Mouse (Mus musculus): Measurements from ENCODE around the gene Cnn1. TPM values are rescaled to one million over a fixed set of nuclear protein-coding genes. Genes with fewer than 3 reads are reported as not detected.

Cnn1 gene
- polyA plus RNA-seq, 1 experiment from 2014 or later = 408 TPM

GRCm38 (mm10) chr9:22095854-22096307, 3.1 kb upstream of the Cnn1 start:
- peak; percentile 60 for ATAC-seq
- H3K27me3 ChIP-seq = no peaks in the 10 kb centered on the region
- ChIA-PET CTCF (interaction anchor here (1.0 to 1.4 kb wide), 2 partner anchors 10 to 47 kb away, joined by 4 read pairs; no protein-coding TSS in a partner anchor), POLR2A (no interaction called here)
- peak; percentile 31 for DNase-seq (ENCODE audit: low read depth, low spot score)
- TF ChIP-seq CTCF (IDR thresholded peaks at IDR 0.05) = peak; percentile 97
- in situ Hi-C loops (cut with MboI; ENCODE audit: low pct_unique_long_range_greater_than_20kb) = no loop called here

GRCm38 (mm10) chr9:22099922-22100321, 906 bp downstream of the Cnn1 start:
- ChIA-PET POLR2A (interaction anchor here (0.5 to 2.9 kb wide), 7 partner anchors 10 to 322 kb away, joined by 3 to 7 read pairs (median 3); partner anchors contain the start of gene Ecsit), CTCF (interaction anchor here (0.9 to 2.1 kb wide), 4 partner anchors 21 to 56 kb away, joined by 3 to 4 read pairs (median 4); no protein-coding TSS in a partner anchor)
- in situ Hi-C loops (cut with MboI; ENCODE audit: low pct_unique_long_range_greater_than_20kb) = no loop called here
- ATAC-seq (peak; percentile 14), DNase-seq (ENCODE audit: low read depth, low spot score) (no peak)
- no peak for TF ChIP-seq CTCF (IDR thresholded peaks at IDR 0.05)
- no peaks in the 10 kb centered on the region for H3K27me3 ChIP-seq

- no peak for TF ChIP-seq CTCF (IDR thresholded peaks at IDR 0.05)
- ChIA-PET CTCF (interaction anchor here (1.1 kb wide), 1 partner anchor 22 kb away, joined by 3 read pairs; the partner anchor contains the start of gene Ecsit), POLR2A (interaction anchor here (0.7 to 1.2 kb wide), 2 partner anchors 8 to 38 kb away, joined by 3 to 4 read pairs; no protein-coding TSS in a partner anchor)
- DNase-seq (ENCODE audit: low read depth, low spot score) (no peak), ATAC-seq (no peak)
- in situ Hi-C loops (cut with MboI; ENCODE audit: low pct_unique_long_range_greater_than_20kb) = no loop called here
- no peaks in the 10 kb centered on the region for H3K27me3 ChIP-seq
Measured at GRCm38 (mm10) chr9:22108194-22108593, 9.2 kb downstream of the Cnn1 start.

GRCm38 (mm10) chr9:22115635-22116034, 16.6 kb downstream of the Cnn1 start:
- in situ Hi-C loops (cut with MboI; ENCODE audit: low pct_unique_long_range_greater_than_20kb) = no loop called here
- no peak for DNase-seq (ENCODE audit: low read depth, low spot score)
- CTCF ChIA-PET = no interaction called here
- TF ChIP-seq CTCF (IDR thresholded peaks at IDR 0.05) = no peak
- no peak for ATAC-seq
- POLR2A ChIA-PET = interaction anchor here (0.9 to 1.5 kb wide), 3 partner anchors 8 to 35 kb away, joined by 3 to 7 read pairs (median 3); partner anchors contain the start of gene Cnn1
- H3K27me3 ChIP-seq = no peaks in the 10 kb centered on the region

- CTCF ChIA-PET = interaction anchor here (1.4 kb wide), 1 partner anchor 27 kb away, joined by 3 read pairs; no protein-coding TSS in a partner anchor
Measured at GRCm38 (mm10) chr9:22116086-22116485, 17.1 kb downstream of the Cnn1 start.

GRCm38 (mm10) chr9:22116740-22117426, 17.9 kb downstream of the Cnn1 start, which contains the start of gene Elof1:
Gene Elof1 (minus strand): TSS chr9:22117172.
- POLR2A ChIA-PET = interaction anchor here (0.6 to 1.5 kb wide), 4 partner anchors 17 to 48 kb away, joined by 3 to 7 read pairs (median 3); partner anchors contain the start of genes Cnn1 and Ecsit
- peak; percentile 68 for DNase-seq (ENCODE audit: low read depth, low spot score)
- ATAC-seq = peak; percentile 89
- no peak for TF ChIP-seq CTCF (IDR thresholded peaks at IDR 0.05)
- peaks cover under 1% of the 10 kb centered on the region for H3K27me3 ChIP-seq
- in situ Hi-C loops (cut with MboI; ENCODE audit: low pct_unique_long_range_greater_than_20kb) = no loop called here
- CTCF ChIA-PET = interaction anchor here (0.8 to 1.4 kb wide), 3 partner anchors 16 to 47 kb away, joined by 3 read pairs; no protein-coding TSS in a partner anchor

More at GRCm38 (mm10) chr9:22116086-22116485, 17.1 kb downstream of the Cnn1 start:
- POLR2A ChIA-PET = interaction anchor here (0.6 to 1.5 kb wide), 4 partner anchors 9 to 36 kb away, joined by 3 to 7 read pairs (median 3); partner anchors contain the start of genes Cnn1 and Ecsit
- DNase-seq (ENCODE audit: low read depth, low spot score) (no peak), ATAC-seq (no peak)
- H3K27me3 ChIP-seq = no peaks in the 10 kb centered on the region
- in situ Hi-C loops (cut with MboI; ENCODE audit: low pct_unique_long_range_greater_than_20kb) = no loop called here
- TF ChIP-seq CTCF (IDR thresholded peaks at IDR 0.05) = no peak

GRCm38 (mm10) chr9:22117754-22118456, 18.9 kb downstream of the Cnn1 start:
- DNase-seq (ENCODE audit: low read depth, low spot score) (no peak), ATAC-seq (no peak)
- in situ Hi-C loops (cut with MboI; ENCODE audit: low pct_unique_long_range_greater_than_20kb) = no loop called here
- H3K27me3 ChIP-seq = peaks cover 6% of the 10 kb centered on the region
- CTCF ChIA-PET = interaction anchor here (0.8 to 2.6 kb wide), 10 partner anchors 11 to 292 kb away, joined by 3 to 12 read pairs (median 3); partner anchors contain the start of gene Ecsit
- POLR2A ChIA-PET = interaction anchor here (0.8 to 0.9 kb wide), 2 partner anchors 26 to 49 kb away, joined by 3 read pairs; no protein-coding TSS in a partner anchor
- no peak for TF ChIP-seq CTCF (IDR thresholded peaks at IDR 0.05)

DNA sequence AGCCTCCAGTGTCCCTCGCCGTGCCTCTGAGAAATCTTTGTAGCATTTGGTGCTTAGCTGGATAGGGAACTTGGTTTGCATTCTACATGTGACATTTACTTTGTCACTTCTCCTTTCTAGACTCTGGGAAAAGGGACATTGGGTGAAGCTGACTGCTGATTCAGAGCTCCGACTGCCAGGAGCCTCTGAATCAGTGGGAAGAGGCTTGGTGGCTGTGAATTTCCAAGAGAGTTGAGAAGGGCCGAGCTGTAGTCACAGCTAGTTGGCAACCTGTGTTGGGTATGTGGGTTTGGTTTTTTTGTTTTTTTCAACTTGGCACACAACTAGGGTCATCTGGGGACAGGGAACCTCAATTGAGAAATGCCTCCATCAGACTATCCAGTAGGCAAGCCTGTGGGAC, 20.5 kb downstream of the Cnn1 start:
- DNase-seq (ENCODE audit: low read depth, low spot score) (no peak), ATAC-seq (no peak)
- CTCF ChIA-PET = interaction anchor here (1.7 to 2.6 kb wide), 3 partner anchors 19 to 54 kb away, joined by 5 to 12 read pairs (median 9); no protein-coding TSS in a partner anchor
- POLR2A ChIA-PET = no interaction called here
- peaks cover 6% of the 10 kb centered on the region for H3K27me3 ChIP-seq
- TF ChIP-seq CTCF (IDR thresholded peaks at IDR 0.05) = no peak
- in situ Hi-C loops (cut with MboI; ENCODE audit: low pct_unique_long_range_greater_than_20kb) = no loop called here

DNA sequence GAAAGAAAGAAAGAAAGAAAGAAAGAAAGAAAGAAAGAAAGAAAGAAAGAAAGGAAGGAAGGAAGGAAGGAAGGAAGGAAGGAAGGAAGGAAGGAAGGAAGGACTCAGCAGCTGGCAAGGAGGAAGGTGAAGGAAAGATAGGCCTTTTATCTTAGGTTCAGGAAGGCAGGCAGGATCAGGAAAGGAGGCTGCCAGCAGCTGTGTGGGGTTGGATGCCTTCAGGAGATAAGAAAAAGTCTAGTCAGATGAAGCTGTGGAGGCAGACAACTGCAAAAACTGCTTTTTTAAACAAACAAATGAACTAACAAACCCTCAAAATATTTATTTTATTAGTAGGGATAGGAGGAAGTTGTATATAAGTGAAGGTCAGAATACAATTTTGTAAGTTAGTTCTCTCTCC, 22.5 kb downstream of the Cnn1 start:
- CTCF ChIA-PET = interaction anchor here (0.8 to 1.4 kb wide), 3 partner anchors 21 to 22 kb away, joined by 3 to 5 read pairs (median 4); no protein-coding TSS in a partner anchor
- POLR2A ChIA-PET = interaction anchor here (0.7 kb wide), 1 partner anchor 14 kb away, joined by 3 read pairs; no protein-coding TSS in a partner anchor
- no peak for DNase-seq (ENCODE audit: low read depth, low spot score)
- no peak for TF ChIP-seq CTCF (IDR thresholded peaks at IDR 0.05)
- ATAC-seq = no peak
- H3K27me3 ChIP-seq = peaks cover 6% of the 10 kb centered on the region
- in situ Hi-C loops (cut with MboI; ENCODE audit: low pct_unique_long_range_greater_than_20kb) = no loop called here

GRCm38 (mm10) chr9:22122005-22122404, 23.0 kb downstream of the Cnn1 start:
- peaks cover 6% of the 10 kb centered on the region for H3K27me3 ChIP-seq
- no peak for TF ChIP-seq CTCF (IDR thresholded peaks at IDR 0.05)
- ATAC-seq (no peak), DNase-seq (ENCODE audit: low read depth, low spot score) (no peak)
- ChIA-PET POLR2A (no interaction called here), CTCF (interaction anchor here (0.8 kb wide), 1 partner anchor 21 kb away, joined by 3 read pairs; no protein-coding TSS in a partner anchor)
- in situ Hi-C loops (cut with MboI; ENCODE audit: low pct_unique_long_range_greater_than_20kb) = no loop called here
